Mouse (Mus musculus) stomach, postnatal 0 days (tissue): ENCODE results near the gene Dhx36.

ENCODE experiments used
- CTCF ChIP-seq: IDR thresholded peaks from 2 replicates; pipeline ENCODE4 v1.5.1; 2016; ENCODE audit warnings: antibody characterized with exemption, low read depth, mild to moderate bottlenecking, moderate library complexity
- EP300 ChIP-seq: optimal IDR thresholded peaks from 2 replicates; pipeline ENCODE3; 2016; ENCODE audit warnings: antibody characterized with exemption

DNA sequence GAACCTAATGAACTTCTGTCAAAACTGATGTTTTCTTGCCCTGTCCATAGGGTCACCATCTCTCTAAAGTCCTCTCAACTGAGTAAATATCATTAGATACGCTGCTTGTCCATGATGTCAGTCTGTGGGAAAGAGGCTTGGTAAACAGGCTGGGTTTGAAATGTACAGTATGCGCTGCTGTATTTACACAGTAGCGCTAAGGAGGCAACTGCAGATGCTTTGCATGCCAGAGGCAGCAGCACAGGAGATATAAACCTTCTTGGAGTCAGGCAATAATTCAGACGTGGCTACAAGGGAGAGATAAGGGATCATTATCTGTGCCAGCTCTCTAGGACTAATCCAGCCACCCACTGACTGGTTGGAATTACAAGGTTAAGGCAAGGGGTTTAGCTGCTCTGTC lies 73.1 kb downstream of the Dhx36 start:
- no peak for TF ChIP-seq CTCF
- no peak for TF ChIP-seq EP300
